Mouse (Mus musculus) heart, adult 18-20 months (tissue): Measurements from ENCODE around the gene Cuedc1. TPM values are rescaled to one million over a fixed set of nuclear protein-coding genes. Genes with fewer than 3 reads are reported as not detected.

Experiments
- DNase-seq, 2 experiments: peaks; one replicate each; pipeline ENCODE4 v3.0.0; 2021 to 2022; ENCODE audit warnings: mixed read lengths in 1 of 2
- total RNA-seq, 2 experiments: library from RNA; stranded (reverse); gene quantifications; 2 replicates each; pipeline ENCODE4 v1.2.3; 2021

Gene Cuedc1
- total RNA-seq, 2 experiments from 2014 or later = 40.0 to 43.8 TPM

- peak; percentile 94 for DNase-seq
Observed at GRCm38 (mm10) chr11:88086737-88087627, 10.9 kb upstream of the Cuedc1 start.

- DNase-seq = no peak
Observed at GRCm38 (mm10) chr11:88089150-88089549, 8.7 kb upstream of the Cuedc1 start.

GRCm38 (mm10) chr11:88090293-88090692 lies 7.6 kb upstream of the Cuedc1 start:
- DNase-seq = no peak

- DNase-seq = no peak
Observed at GRCm38 (mm10) chr11:88091949-88092348, 5.9 kb upstream of the Cuedc1 start.

GRCm38 (mm10) chr11:88097173-88097572 lies 685 bp upstream of the Cuedc1 start:
- DNase-seq = peak; percentile 65 to 79

GRCm38 (mm10) chr11:88098787-88099598 lies 1.1 kb downstream of the Cuedc1 start:
- peak; percentile 84 to 88 for DNase-seq

- DNase-seq = peak; percentile 92
Observed at GRCm38 (mm10) chr11:88099599-88100023, 1.8 kb downstream of the Cuedc1 start.

GRCm38 (mm10) chr11:88100170-88100569 lies 2.3 kb downstream of the Cuedc1 start:
- DNase-seq = no peak

GRCm38 (mm10) chr11:88103214-88103941 lies 5.5 kb downstream of the Cuedc1 start:
- DNase-seq = no peak

- DNase-seq = no peak
Observed at GRCm38 (mm10) chr11:88105494-88106291, 7.8 kb downstream of the Cuedc1 start.

- no peak for DNase-seq
Observed at GRCm38 (mm10) chr11:88106292-88106554, 8.4 kb downstream of the Cuedc1 start.

GRCm38 (mm10) chr11:88107365-88107764 lies 9.5 kb downstream of the Cuedc1 start:
- DNase-seq = peak; percentile 50 to 75

- peak; percentile 46 to 63 for DNase-seq
Observed at GRCm38 (mm10) chr11:88110031-88110594, 12.3 kb downstream of the Cuedc1 start.

GRCm38 (mm10) chr11:88112078-88112477 lies 14.2 kb downstream of the Cuedc1 start:
- DNase-seq = peak in 1 of 2 experiments; percentile 44

- DNase-seq = peak in 1 of 2 experiments; percentile 33
Observed at GRCm38 (mm10) chr11:88112677-88113333, 14.9 kb downstream of the Cuedc1 start.

GRCm38 (mm10) chr11:88113543-88114271 lies 15.8 kb downstream of the Cuedc1 start:
- DNase-seq = peak; percentile 80 to 86

GRCm38 (mm10) chr11:88114871-88115301 lies 17.0 kb downstream of the Cuedc1 start:
- peak; percentile 75 to 86 for DNase-seq

- DNase-seq = no peak
Observed at GRCm38 (mm10) chr11:88116568-88116967, 18.7 kb downstream of the Cuedc1 start.

- DNase-seq = peak; percentile 83 to 86
Observed at GRCm38 (mm10) chr11:88117356-88118090, 19.7 kb downstream of the Cuedc1 start.
